Mouse (Mus musculus): Measurements from ENCODE around the gene Rnf34.

DNA sequence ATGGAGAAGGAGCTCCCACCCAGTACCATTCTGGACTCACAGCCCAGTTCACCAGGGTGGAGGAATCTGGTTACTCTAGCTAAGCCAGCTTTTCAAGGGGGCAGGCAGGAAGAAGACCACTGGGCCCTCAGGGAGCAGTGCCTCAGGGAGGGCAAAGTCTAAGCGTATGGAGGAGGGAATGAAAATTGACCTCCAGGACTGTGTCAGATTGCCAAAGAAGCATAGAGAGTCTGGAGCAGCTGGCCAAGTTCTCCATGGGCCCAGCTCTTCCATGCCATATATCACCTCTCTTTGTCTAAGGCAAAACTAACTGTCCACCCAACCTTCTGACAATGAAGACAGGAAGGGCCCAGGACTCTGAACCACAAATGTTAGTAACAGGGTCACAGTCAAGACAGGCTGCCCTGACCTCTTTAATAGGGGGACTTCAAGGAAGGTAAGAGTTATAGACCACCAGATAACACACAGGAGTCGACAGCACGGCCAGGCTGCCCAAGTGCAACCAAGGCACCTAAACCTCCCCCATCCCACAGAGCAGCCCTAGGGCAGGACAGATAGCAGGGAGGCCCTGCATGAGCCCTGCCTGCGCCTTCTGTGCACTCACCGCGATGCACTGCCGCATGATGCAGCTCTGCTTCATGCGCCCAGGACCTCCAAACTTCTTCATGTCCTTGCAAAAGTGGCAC is 38.2 kb downstream of the Rnf34 start:
- no peak for TF ChIP-seq ZNF384 (IDR thresholded peaks at IDR 0.05; ENCODE audit: low read depth, low read length)
- TF ChIP-seq CHD2 (IDR thresholded peaks at IDR 0.05; ENCODE audit: low read depth, low read length), result no peak
- no peak for TF ChIP-seq HCFC1 (IDR thresholded peaks at IDR 0.05; ENCODE audit: borderline replicate concordance, insufficient read depth, low read length)
- TF ChIP-seq MAFK (IDR thresholded peaks at IDR 0.05; ENCODE audit: insufficient read depth, low read depth, low read length), result no peak

Measured in ES-E14 (cell line).